8 mouse cellular contexts compared by ENCODE assay signal in the genomic region with DNA sequence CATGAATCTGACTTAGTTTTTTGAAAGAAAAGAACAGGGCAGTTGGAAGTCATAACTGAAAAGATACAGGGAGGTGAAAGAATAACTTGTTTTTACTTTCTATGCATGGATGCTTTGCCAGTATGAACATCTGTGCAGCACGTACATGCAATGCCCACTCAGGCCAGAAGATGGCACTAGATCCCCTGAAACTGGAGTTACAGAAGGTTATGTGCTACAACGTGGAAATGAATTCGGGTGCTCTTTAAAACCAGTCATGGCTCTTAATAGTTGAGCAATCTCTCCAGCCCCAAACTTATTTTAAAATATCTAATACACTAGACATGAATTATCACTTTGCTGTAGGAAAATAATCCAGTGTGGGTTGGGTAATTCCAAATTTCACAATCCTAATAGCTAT.
DNase-seq lines count a peak whose midpoint lies in the region; ATAC-seq and TF ChIP-seq lines count a peak whose summit lies in the region.

No protein-coding gene starts in this region.

- H3K4me2 ChIP-seq in heart, postnatal 0 days (ENCODE audit: low read depth, low read length), result no peak overlapping the region
- no peak overlapping the region for H3K4me2 ChIP-seq in lung, embryonic 14.5 days

- no peak overlapping the region for H3K9ac ChIP-seq in heart, postnatal 0 days (replicated peaks; ENCODE audit: low read depth, low read length)
- no peak overlapping the region for H3K9ac ChIP-seq in lung, embryonic 14.5 days

- WGBS in heart, postnatal 0 days, result 10% methylated on average over 3 of the region's 3 CpGs
- WGBS in lung, embryonic 14.5 days, result 6% methylated on average over 3 of the region's 3 CpGs

- no peak for ATAC-seq in heart, postnatal 0 days (ENCODE audit: insufficient read depth, low read depth)
- peak; percentile 85; the same call in 1 of the 2 replicates for ATAC-seq in lung, embryonic 14.5 days (ENCODE audit: insufficient read depth)

- TF ChIP-seq EP300 in heart, postnatal 0 days (IDR thresholded peaks at IDR 0.05; ENCODE audit: low read depth), result no peak

- no peaks in the 10 kb centered on the region for H3K36me3 ChIP-seq in heart, postnatal 0 days (replicated peaks; ENCODE audit: control insufficient read depth, insufficient read depth, low read length)
- H3K36me3 ChIP-seq in lung, embryonic 14.5 days (ENCODE audit: insufficient read depth), result no peaks in the 10 kb centered on the region

- no peaks in the 10 kb centered on the region for H3K4me1 ChIP-seq in embryonic fibroblast, embryonic 13.5 days (ENCODE audit: control insufficient read depth, insufficient read depth, low read length)
- no peaks in the 10 kb centered on the region for H3K4me1 ChIP-seq in heart, postnatal 0 days (ENCODE audit: control insufficient read depth, insufficient read depth)
- no peaks in the 10 kb centered on the region for H3K4me1 ChIP-seq in lung, embryonic 14.5 days (ENCODE audit: insufficient read depth)

- DNase-seq in ES-CJ7 (ENCODE audit: low read depth, low spot score), result peak; percentile 69
- DNase-seq in adrenal gland, postnatal 4 days (ENCODE audit: low spot score in 2 of 2), result peak; percentile 73 to 74
- DNase-seq in heart, postnatal 0 days (ENCODE audit: low spot score), result peak; percentile 39
- DNase-seq in layer of hippocampus, adult 11-12 months (ENCODE audit: low spot score), result peak; percentile 92
- DNase-seq in lung, embryonic 14.5 days, result peak; percentile 96
- peak; percentile 97 for DNase-seq in right cerebral cortex, adult 2 months (ENCODE audit: low spot score in 2 of 2)
- peak; percentile 87 for DNase-seq in urinary bladder, postnatal 25 days (ENCODE audit: low spot score)

- H3K27ac ChIP-seq in embryonic fibroblast, embryonic 13.5 days (ENCODE audit: insufficient read depth, low read length), result no peak overlapping the region
- no peak overlapping the region for H3K27ac ChIP-seq in heart, postnatal 0 days (ENCODE audit: low read depth)
- H3K27ac ChIP-seq in lung, embryonic 14.5 days (ENCODE audit: low read depth), result no peak overlapping the region

- no peak overlapping the region for H3K4me3 ChIP-seq in embryonic fibroblast, embryonic 13.5 days (ENCODE audit: insufficient read depth, low read length)
- no peak overlapping the region for H3K4me3 ChIP-seq in heart, postnatal 0 days (ENCODE audit: low read depth, low read length)
- H3K4me3 ChIP-seq in lung, embryonic 14.5 days (ENCODE audit: low read depth, low read length), result no peak overlapping the region

- TF ChIP-seq CTCF in embryonic fibroblast, embryonic 13.5 days (IDR thresholded peaks at IDR 0.05; ENCODE audit: borderline replicate concordance, insufficient read depth, low read length), result peak; percentile 78; the same call in 1 of the 2 replicates
- TF ChIP-seq CTCF in heart, postnatal 0 days (IDR thresholded peaks at IDR 0.05; ENCODE audit: low read depth), result peak; percentile 92
- peak; percentile 93 for TF ChIP-seq CTCF in lung, embryonic 14.5 days (IDR thresholded peaks at IDR 0.05; ENCODE audit: low read depth)

- H3K9me3 ChIP-seq in heart, postnatal 0 days (replicated peaks; ENCODE audit: control insufficient read depth, low read length), result no peaks in the 10 kb centered on the region
- H3K9me3 ChIP-seq in lung, embryonic 14.5 days (ENCODE audit: low read depth, low read length), result no peaks in the 10 kb centered on the region

- H3K27me3 ChIP-seq in heart, postnatal 0 days (ENCODE audit: control insufficient read depth, insufficient read depth, low read length), result no peaks in the 10 kb centered on the region
- H3K27me3 ChIP-seq in lung, embryonic 14.5 days (ENCODE audit: insufficient read depth, low read length), result no peaks in the 10 kb centered on the region

- TF ChIP-seq POLR2A in embryonic fibroblast, embryonic 13.5 days (IDR thresholded peaks at IDR 0.05; ENCODE audit: low read depth, low read length), result no peak

Comparison
In these comparisons a context has a peak if more than half of its experiments do, and no peak if none do; other contexts are left out.
1. DNase-seq: peak in every context shown above with its lines; median percentile 97 in right cerebral cortex, adult 2 months; 96 in lung, embryonic 14.5 days; 92 in layer of hippocampus, adult 11-12 months; 87 in urinary bladder, postnatal 25 days; 74 in adrenal gland, postnatal 4 days; 69 in ES-CJ7; 39 in heart, postnatal 0 days.